Mouse (Mus musculus) lung, adult 2 months (tissue): ENCODE measurements around the gene Hoxc6. TPM values are rescaled to one million over a fixed set of nuclear protein-coding genes. Genes with fewer than 3 reads are reported as not detected.

ENCODE experiments used
- DNase-seq: peaks from one replicate; pipeline ENCODE4 v3.0.0; 2022
- H3K4me1 ChIP-seq: fragments of 200-500 bp; 2 replicates; pipeline ENCODE4 v1.6.1; 2011; ENCODE audit warnings: low read length; ENCODE audit not compliant: control insufficient read depth, insufficient read depth
- H3K4me3 ChIP-seq: fragments of 200-500 bp; replicated peaks from 2 replicates; pipeline ENCODE3; 2011; ENCODE audit warnings: low read depth, mild to moderate bottlenecking, control low read depth, low read length; ENCODE audit errors: extremely low read depth
- CTCF ChIP-seq: fragments of 200-500 bp; IDR thresholded peaks from 2 replicates; pipeline ENCODE4 v1.5.1; 2011; ENCODE audit warnings: mild to moderate bottlenecking, low read length, control low read depth; ENCODE audit not compliant: insufficient read depth
- POLR2A ChIP-seq: fragments of 200-500 bp; IDR thresholded peaks from 2 replicates; pipeline ENCODE4 v1.6.1; 2011; ENCODE audit warnings: low read depth, mild to moderate bottlenecking, control low read depth, low read length, borderline replicate concordance; ENCODE audit errors: extremely low read depth
- WGBS: fragments of 180-500 bp; shearing (Covaris S2); methylation state at CpG from one replicate; pipeline ENCODE4 v1.1.7; 2018; 5-methylcytosine and 5-hydroxymethylcytosine counted together
- polyA plus RNA-seq: library from polyadenylated mRNA; depleted of rRNA; stranded (reverse); fragments of >200 nt; gene quantifications from 2 replicates; pipeline ENCODE4 v1.2.3, GENCODE M21; 2012

Hoxc6 gene
- polyA plus RNA-seq, 1 experiment: 0.34 TPM

DNA sequence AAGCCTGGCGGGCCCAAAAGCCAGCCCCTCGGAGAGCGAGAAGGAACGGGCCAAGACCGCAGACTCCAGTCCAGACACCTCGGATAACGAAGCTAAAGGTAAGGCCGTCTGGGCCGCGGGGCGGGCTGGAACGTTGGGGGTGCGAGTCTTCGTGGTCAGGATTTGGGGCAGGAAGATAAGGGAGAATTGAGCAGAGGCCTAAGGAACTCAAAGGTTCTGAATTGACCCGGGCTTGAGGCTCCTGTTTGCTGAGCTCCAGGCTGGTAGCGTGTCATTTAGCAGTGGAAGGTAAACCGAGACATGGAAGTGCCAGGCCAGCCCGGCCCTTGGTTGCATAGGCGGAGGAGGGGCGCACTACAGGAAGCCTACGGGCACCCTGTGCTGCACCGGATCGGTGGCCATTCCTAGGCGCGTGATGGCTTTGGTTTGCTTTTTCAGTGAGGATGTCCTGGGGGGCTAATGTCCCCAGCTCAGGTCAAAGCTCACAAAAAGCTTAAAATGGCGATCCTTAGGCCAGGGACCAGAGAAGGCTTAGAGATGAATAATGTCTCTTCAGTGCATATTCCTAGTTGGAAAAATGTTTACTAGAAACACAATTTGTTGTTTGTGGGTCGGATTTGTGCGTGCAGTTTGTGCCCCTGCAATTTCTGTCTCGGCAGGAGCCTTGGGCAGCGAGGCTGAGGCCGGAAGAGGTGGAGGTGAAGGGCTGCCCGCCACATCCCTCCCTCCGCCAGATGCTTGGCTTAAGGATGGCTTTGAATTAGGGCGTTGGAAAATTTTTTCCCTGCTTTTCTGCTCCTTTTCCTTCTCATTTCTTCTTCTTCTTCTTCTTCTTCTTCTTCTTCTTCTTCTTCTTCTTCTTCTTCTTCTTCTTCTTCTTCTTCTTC, 30.3 kb upstream of the Hoxc6 start:
- WGBS: 6% methylated on average over 34 of the region's 34 CpGs
- TF ChIP-seq CTCF (no peak), POLR2A (no peak)
- H3K4me3 ChIP-seq: no peak overlapping the region

DNA sequence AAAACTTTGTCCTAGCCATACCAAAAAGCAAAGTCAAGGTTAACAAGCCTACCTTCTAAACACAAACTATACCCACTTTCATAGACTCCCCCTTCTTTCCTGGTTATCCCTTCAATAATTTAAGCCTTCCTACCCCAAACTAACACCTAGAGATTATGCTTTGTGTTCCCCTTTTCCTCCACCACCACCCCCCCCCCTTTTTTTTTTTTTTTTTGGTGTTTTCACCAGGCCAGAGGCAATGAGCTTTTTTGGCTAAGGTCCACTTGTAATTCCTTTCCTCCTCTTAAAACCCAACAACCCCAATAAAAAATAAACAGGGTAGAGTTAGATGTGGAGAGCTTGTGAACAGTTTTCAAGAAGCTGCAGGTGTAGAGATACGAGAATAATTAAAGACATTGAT, 28.8 kb upstream of the Hoxc6 start:
- no peak overlapping the region for H3K4me3 ChIP-seq
- no peaks in the 10 kb centered on the region for H3K4me1 ChIP-seq
- TF ChIP-seq CTCF: no peak
- no peak for TF ChIP-seq POLR2A
- WGBS: 32% methylated on average over 1 of the region's 1 CpGs
- DNase-seq: no peak

More for the DNA sequence above, 30.3 kb upstream of the Hoxc6 start:
- 0 out of 2 replicates have a peak, but pooled peaks cover 2% of the 10 kb centered on the region for H3K4me1 ChIP-seq
- no peak for DNase-seq

- H3K4me1 ChIP-seq: no peaks in the 10 kb centered on the region
- no peak overlapping the region for H3K4me3 ChIP-seq
- WGBS: 3% methylated on average over 12 of the region's 12 CpGs
- TF ChIP-seq POLR2A (no peak), CTCF (no peak)
- DNase-seq: no peak
Observed at GRCm38 (mm10) chr15:102970740-102971139, 27.3 kb upstream of the Hoxc6 start.

DNA sequence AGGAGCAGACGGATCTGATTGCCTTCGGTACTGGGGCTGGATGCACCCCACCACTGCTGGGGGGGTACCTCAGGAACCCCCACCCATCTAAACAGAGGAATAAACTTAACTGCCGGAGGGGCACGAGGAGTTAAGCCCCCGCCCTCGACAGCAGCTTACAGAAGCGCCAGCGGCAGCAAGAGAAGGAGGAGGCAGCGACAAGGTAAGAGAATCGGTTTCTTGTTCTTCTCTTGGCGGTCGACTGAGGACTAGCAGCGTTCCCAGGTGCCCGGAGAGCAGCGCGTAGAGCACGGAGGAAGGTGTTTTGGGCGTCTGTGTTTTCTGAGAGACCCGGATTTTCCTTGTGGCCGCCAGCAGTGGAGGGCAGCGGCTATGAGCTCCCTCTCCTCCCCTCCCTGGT, 25.8 kb upstream of the Hoxc6 start:
- no peak for TF ChIP-seq POLR2A
- no peak for TF ChIP-seq CTCF
- Histone ChIP-seq H3K4me3 (no peak overlapping the region), H3K4me1 (peaks cover 4% of the 10 kb centered on the region; the same call in 1 of the 2 replicates)
- no peak for DNase-seq
- WGBS: 2% methylated on average over 21 of the region's 21 CpGs

DNA sequence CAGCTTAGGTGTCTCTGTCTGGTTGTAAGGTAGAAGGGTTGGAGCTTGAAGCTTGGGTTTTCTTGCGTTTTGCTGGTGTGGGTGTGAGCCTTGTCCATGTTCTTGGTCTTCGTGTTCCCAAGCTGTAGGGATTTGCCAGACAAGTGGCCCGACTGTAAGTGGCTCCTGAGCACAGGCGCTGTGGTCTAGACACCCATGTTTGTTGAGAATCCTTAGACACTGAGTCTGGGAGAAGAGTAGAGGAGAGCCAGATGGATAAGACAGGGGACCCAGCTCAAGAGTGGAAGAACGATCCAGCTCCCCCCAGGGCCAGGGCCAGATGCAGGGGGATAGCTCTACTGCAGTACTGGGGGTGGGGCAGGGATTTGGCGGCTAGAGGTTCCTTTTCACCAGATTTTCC, 25.3 kb upstream of the Hoxc6 start:
- TF ChIP-seq CTCF (no peak), POLR2A (no peak)
- no peak for DNase-seq

GRCm38 (mm10) chr15:102975034-102975433, 23.0 kb upstream of the Hoxc6 start:
- no peak overlapping the region for H3K4me3 ChIP-seq
- peaks cover 7% of the 10 kb centered on the region; the same call in 1 of the 2 replicates for H3K4me1 ChIP-seq
- TF ChIP-seq CTCF: no peak
- no peak for TF ChIP-seq POLR2A
- WGBS: 12% methylated on average over 7 of the region's 7 CpGs
- no peak for DNase-seq

More for the DNA sequence above, 25.3 kb upstream of the Hoxc6 start:
- 3% methylated on average over 6 of the region's 6 CpGs for WGBS
- Histone ChIP-seq H3K4me1 (peaks cover 7% of the 10 kb centered on the region; the same call in 1 of the 2 replicates), H3K4me3 (no peak overlapping the region)

GRCm38 (mm10) chr15:102975688-102976111, 22.4 kb upstream of the Hoxc6 start:
- peaks cover 7% of the 10 kb centered on the region; the same call in 1 of the 2 replicates for H3K4me1 ChIP-seq
- DNase-seq: peak; percentile 2
- no peak overlapping the region for H3K4me3 ChIP-seq
- WGBS: 5% methylated on average over 21 of the region's 21 CpGs
- TF ChIP-seq CTCF (no peak), POLR2A (no peak)

GRCm38 (mm10) chr15:102976171-102976570, 21.9 kb upstream of the Hoxc6 start, which contains the start of gene Hoxc9:
Gene Hoxc9 (plus strand): TSS chr15:102976439.
- peak within 1 kb of the TSS; percentile 51 for H3K4me3 ChIP-seq
- under 1% methylated on average over 17 of the region's 20 CpGs for WGBS
- no peak for TF ChIP-seq POLR2A
- TF ChIP-seq CTCF: no peak
- H3K4me1 ChIP-seq: peaks cover 7% of the 10 kb centered on the region; the same call in 1 of the 2 replicates
- no peak for DNase-seq

GRCm38 (mm10) chr15:102976631-102977422, 21.2 kb upstream of the Hoxc6 start:
- H3K4me1 ChIP-seq: peaks cover 7% of the 10 kb centered on the region; the same call in 1 of the 2 replicates
- H3K4me3 ChIP-seq: peak overlapping the region; percentile 51
- TF ChIP-seq POLR2A (no peak), CTCF (no peak)
- 3% methylated on average over 37 of the region's 37 CpGs for WGBS
- DNase-seq: no peak
